Mouse (Mus musculus): ENCODE results near the gene Hsd17b14. TPM values are rescaled to one million over a fixed set of nuclear protein-coding genes. Genes with fewer than 3 reads are reported as not detected.
A peak's percentile ranks its signal among the peaks of the same experiment; 100 is the strongest.

Hsd17b14 gene
- total RNA-seq, 2 experiments from 2014 or later: not detected

- ATAC-seq (replicated peaks; ENCODE audit: low FRiP score, low TSS enrichment, poor library complexity, severe bottlenecking): peak; percentile 39; the same call in 1 of the 2 replicates
Observed at GRCm38 (mm10) chr7:45593118-45593815, 38.6 kb downstream of the Hsd17b14 start.

GRCm38 (mm10) chr7:45595176-45595575, 40.5 kb downstream of the Hsd17b14 start:
- ATAC-seq (replicated peaks; ENCODE audit: low FRiP score, low TSS enrichment, poor library complexity, severe bottlenecking): no peak

GRCm38 (mm10) chr7:45596107-45596506, 41.4 kb downstream of the Hsd17b14 start:
- ATAC-seq (replicated peaks; ENCODE audit: low FRiP score, low TSS enrichment, poor library complexity, severe bottlenecking): peak; percentile 52; the same call in 1 of the 2 replicates

DNA sequence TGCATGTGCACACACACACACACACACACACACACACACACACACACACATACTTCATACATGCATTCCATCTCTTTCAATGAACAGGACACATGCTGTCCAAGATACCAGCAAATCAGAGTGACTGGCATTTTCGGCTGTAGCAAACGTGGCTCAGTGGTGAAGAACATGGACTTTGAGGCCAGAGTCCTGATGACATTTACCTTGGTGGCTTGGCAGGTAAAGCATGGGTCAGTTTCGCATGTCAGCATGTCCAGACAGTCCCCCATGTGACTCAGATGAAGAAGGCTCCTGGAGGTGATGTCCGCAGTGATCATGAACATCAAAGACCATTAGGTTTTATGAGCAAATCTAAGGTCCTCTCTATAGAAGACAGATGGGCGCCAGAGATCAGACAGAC, 42.3 kb downstream of the Hsd17b14 start:
- ATAC-seq (replicated peaks; ENCODE audit: low FRiP score, low TSS enrichment, poor library complexity, severe bottlenecking): no peak

DNA sequence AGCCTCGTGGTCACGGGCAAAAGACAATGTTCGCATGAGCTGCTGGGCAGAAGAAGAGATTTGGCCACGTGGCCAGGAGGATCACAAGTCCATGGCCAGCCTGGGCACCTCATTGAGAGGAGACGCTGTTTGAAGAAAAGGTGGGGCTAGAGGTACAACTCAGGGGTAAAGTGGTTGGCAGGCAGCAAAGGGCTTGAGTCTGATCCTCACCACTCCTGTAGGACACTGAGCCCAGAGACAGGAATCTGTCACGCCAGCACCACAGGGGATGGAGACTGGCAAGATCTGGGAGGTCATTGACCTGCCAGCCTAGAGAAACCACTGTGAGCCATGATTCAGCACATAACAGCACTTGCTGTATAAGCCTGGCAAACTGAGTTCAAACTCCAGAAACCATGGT, 42.8 kb downstream of the Hsd17b14 start:
- no peak for ATAC-seq (replicated peaks; ENCODE audit: low FRiP score, low TSS enrichment, poor library complexity, severe bottlenecking)

- ATAC-seq (replicated peaks; ENCODE audit: low FRiP score, low TSS enrichment, poor library complexity, severe bottlenecking): no peak
Observed at GRCm38 (mm10) chr7:45598960-45599879, 44.5 kb downstream of the Hsd17b14 start.

- no peak for ATAC-seq (replicated peaks; ENCODE audit: low FRiP score, low TSS enrichment, poor library complexity, severe bottlenecking)
Observed at GRCm38 (mm10) chr7:45605704-45606289, 51.1 kb downstream of the Hsd17b14 start.

DNA sequence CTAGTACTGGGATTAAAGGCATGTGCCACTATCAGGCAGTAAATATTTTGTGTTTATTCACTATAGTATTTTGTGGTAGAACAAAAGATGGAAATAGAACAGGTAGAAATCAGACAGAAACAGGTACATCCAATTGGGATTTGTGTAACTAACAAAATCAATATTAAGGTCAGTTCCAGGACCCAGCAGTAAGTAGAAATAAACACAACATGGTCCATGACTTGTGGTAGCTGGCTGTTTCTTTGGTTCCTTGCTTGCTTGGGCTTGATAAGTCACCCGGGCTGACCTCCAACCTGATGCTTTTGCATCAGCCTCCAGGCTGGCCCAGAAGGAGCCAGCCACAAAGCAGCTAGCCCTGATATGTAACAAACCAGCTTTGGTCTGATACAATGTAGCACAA, 54.8 kb downstream of the Hsd17b14 start:
- ATAC-seq (replicated peaks; ENCODE audit: low FRiP score, low TSS enrichment, poor library complexity, severe bottlenecking): no peak

DNA sequence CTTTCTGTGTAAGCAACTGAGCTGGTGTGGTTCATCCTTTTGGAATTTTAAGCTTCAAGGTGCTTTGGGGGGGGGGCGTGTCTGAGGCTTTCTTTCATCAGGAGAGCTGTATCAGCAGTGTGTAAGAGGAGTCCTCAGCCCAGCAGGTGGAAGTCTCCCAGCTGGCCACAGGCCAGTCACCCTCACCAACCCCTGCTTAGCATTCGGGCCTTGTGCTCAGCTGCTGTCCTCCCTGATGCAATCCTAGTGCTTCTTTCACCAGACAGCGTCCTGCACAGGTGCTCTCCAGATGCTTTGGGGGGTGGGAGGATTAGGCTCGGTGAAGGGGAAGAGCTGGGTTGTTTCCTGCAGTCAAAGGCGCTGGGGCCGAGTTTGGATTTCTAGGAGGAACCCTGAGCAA, 61.6 kb downstream of the Hsd17b14 start:
- no peak for ATAC-seq (replicated peaks; ENCODE audit: low FRiP score, low TSS enrichment, poor library complexity, severe bottlenecking)

GRCm38 (mm10) chr7:45617042-45617695, 62.5 kb downstream of the Hsd17b14 start, which contains the start of gene Fut1:
Gene Fut1 (plus strand): TSS chr7:45617289.
- no peak for ATAC-seq (replicated peaks; ENCODE audit: low FRiP score, low TSS enrichment, poor library complexity, severe bottlenecking)

Other genes with a start within 250 kb of the Hsd17b14 start
Only the 30 nearest of the 35 such genes appear.
- 2.4 and 2.6 TPM in 2 replicates for gene Lin7b, start 184.3 kb upstream of the Hsd17b14 start, total RNA-seq (2014; fragmentation: Nextera tagmentation)
- not detected in 2 replicates for gene Lin7b, start 184.3 kb upstream of the Hsd17b14 start, total RNA-seq (2017)
- 350 and 415 TPM in 2 replicates for gene Snrnp70, start 159.2 kb upstream of the Hsd17b14 start, total RNA-seq (2014; fragmentation: Nextera tagmentation)
- gene Snrnp70, start 159.2 kb upstream of the Hsd17b14 start, total RNA-seq (2017): 478 and 585 TPM in 2 replicates
- gene Kcna7, start 149.2 kb upstream of the Hsd17b14 start, total RNA-seq (2014; fragmentation: Nextera tagmentation): not detected in 2 replicates
- not detected in 2 replicates for gene Kcna7, start 149.2 kb upstream of the Hsd17b14 start, total RNA-seq (2017)
- gene Ntf5, start 141.2 kb upstream of the Hsd17b14 start, total RNA-seq (2014; fragmentation: Nextera tagmentation): not detected in 2 replicates
- not detected in 2 replicates for gene Ntf5, start 141.2 kb upstream of the Hsd17b14 start, total RNA-seq (2017)
- not detected in 2 replicates for gene Lhb, start 134.1 kb upstream of the Hsd17b14 start, total RNA-seq (2014; fragmentation: Nextera tagmentation)
- not detected in 2 replicates for gene Lhb, start 134.1 kb upstream of the Hsd17b14 start, total RNA-seq (2017)
- 5.9 and 6.2 TPM in 2 replicates for gene Gys1, start 120.0 kb upstream of the Hsd17b14 start, total RNA-seq (2014; fragmentation: Nextera tagmentation)
- gene Gys1, start 120.0 kb upstream of the Hsd17b14 start, total RNA-seq (2017): 3.4 and 4.6 TPM in 2 replicates
- 171 and 179 TPM in 2 replicates for gene Ruvbl2, start 116.8 kb upstream of the Hsd17b14 start, total RNA-seq (2014; fragmentation: Nextera tagmentation)
- gene Ruvbl2, start 116.8 kb upstream of the Hsd17b14 start, total RNA-seq (2017): 185 and 236 TPM in 2 replicates
- 1,148 and 1,512 TPM in 2 replicates for gene Ftl1, start 95.0 kb upstream of the Hsd17b14 start, total RNA-seq (2014; fragmentation: Nextera tagmentation)
- gene Ftl1, start 95.0 kb upstream of the Hsd17b14 start, total RNA-seq (2017): 490 and 578 TPM in 2 replicates
- gene Bax, start 88.0 kb upstream of the Hsd17b14 start, total RNA-seq (2014; fragmentation: Nextera tagmentation): 60.7 and 75.9 TPM in 2 replicates
- 38.8 and 40.8 TPM in 2 replicates for gene Bax, start 88.0 kb upstream of the Hsd17b14 start, total RNA-seq (2017)
- 0.42 TPM in 1 of 2 replicates, not detected in the other for gene Tulp2, start 73.0 kb upstream of the Hsd17b14 start, total RNA-seq (2014; fragmentation: Nextera tagmentation)
- 0.19 TPM in 1 of 2 replicates, not detected in the other for gene Tulp2, start 73.0 kb upstream of the Hsd17b14 start, total RNA-seq (2017)
- gene Gm45808, start 68.1 kb upstream of the Hsd17b14 start, total RNA-seq (2014; fragmentation: Nextera tagmentation): not detected in 2 replicates
- not detected in 2 replicates for gene Gm45808, start 68.1 kb upstream of the Hsd17b14 start, total RNA-seq (2017)
- 1.9 and 2.5 TPM in 2 replicates for gene Dhdh, start 66.1 kb upstream of the Hsd17b14 start, total RNA-seq (2014; fragmentation: Nextera tagmentation)
- gene Dhdh, start 66.1 kb upstream of the Hsd17b14 start, total RNA-seq (2017): 1.8 and 3.5 TPM in 2 replicates
- 100 and 140 TPM in 2 replicates for gene Nucb1, start 44.5 kb upstream of the Hsd17b14 start, total RNA-seq (2014; fragmentation: Nextera tagmentation)
- 285 and 323 TPM in 2 replicates for gene Nucb1, start 44.5 kb upstream of the Hsd17b14 start, total RNA-seq (2017)
- gene Ppp1r15a, start 28.6 kb upstream of the Hsd17b14 start, total RNA-seq (2014; fragmentation: Nextera tagmentation): 35.5 and 79.3 TPM in 2 replicates
- 161 and 186 TPM in 2 replicates for gene Ppp1r15a, start 28.6 kb upstream of the Hsd17b14 start, total RNA-seq (2017)
- gene Plekha4, start 28.6 kb upstream of the Hsd17b14 start, total RNA-seq (2014; fragmentation: Nextera tagmentation): 0.27 TPM in 1 of 2 replicates, not detected in the other
- gene Plekha4, start 28.6 kb upstream of the Hsd17b14 start, total RNA-seq (2017): not detected in 2 replicates
- 81.0 and 92.5 TPM in 2 replicates for gene Bcat2, start 15.3 kb downstream of the Hsd17b14 start, total RNA-seq (2014; fragmentation: Nextera tagmentation)
- gene Bcat2, start 15.3 kb downstream of the Hsd17b14 start, total RNA-seq (2017): 23.3 and 50.0 TPM in 2 replicates
- gene Fgf21, start 60.6 kb downstream of the Hsd17b14 start, total RNA-seq (2014; fragmentation: Nextera tagmentation): not detected in 2 replicates
- not detected in 2 replicates for gene Fgf21, start 60.6 kb downstream of the Hsd17b14 start, total RNA-seq (2017)
- not detected in 2 replicates for gene Fut1, start 62.4 kb downstream of the Hsd17b14 start, total RNA-seq (2014; fragmentation: Nextera tagmentation)
- gene Fut1, start 62.4 kb downstream of the Hsd17b14 start, total RNA-seq (2017): not detected in 2 replicates
- not detected in 2 replicates for gene Izumo1, start 66.9 kb downstream of the Hsd17b14 start, total RNA-seq (2014; fragmentation: Nextera tagmentation)
- not detected in 2 replicates for gene Izumo1, start 66.9 kb downstream of the Hsd17b14 start, total RNA-seq (2017)
- gene Rasip1, start 72.6 kb downstream of the Hsd17b14 start, total RNA-seq (2014; fragmentation: Nextera tagmentation): not detected in 2 replicates
- gene Rasip1, start 72.6 kb downstream of the Hsd17b14 start, total RNA-seq (2017): not detected in 2 replicates
- gene Mamstr, start 85.1 kb downstream of the Hsd17b14 start, total RNA-seq (2014; fragmentation: Nextera tagmentation): not detected in 2 replicates
- gene Mamstr, start 85.1 kb downstream of the Hsd17b14 start, total RNA-seq (2017): not detected in 2 replicates
- not detected in 2 replicates for gene Fut2, start 111.5 kb downstream of the Hsd17b14 start, total RNA-seq (2014; fragmentation: Nextera tagmentation)
- not detected in 2 replicates for gene Fut2, start 111.5 kb downstream of the Hsd17b14 start, total RNA-seq (2017)
- not detected in 2 replicates for gene Ntn5, start 129.1 kb downstream of the Hsd17b14 start, total RNA-seq (2014; fragmentation: Nextera tagmentation)
- gene Ntn5, start 129.1 kb downstream of the Hsd17b14 start, total RNA-seq (2017): not detected in 2 replicates
- gene Sec1, start 139.5 kb downstream of the Hsd17b14 start, total RNA-seq (2014; fragmentation: Nextera tagmentation): not detected in 2 replicates
- gene Sec1, start 139.5 kb downstream of the Hsd17b14 start, total RNA-seq (2017): not detected in 2 replicates
- not detected in 2 replicates for gene Car11, start 144.9 kb downstream of the Hsd17b14 start, total RNA-seq (2014; fragmentation: Nextera tagmentation)
- not detected in 2 replicates for gene Car11, start 144.9 kb downstream of the Hsd17b14 start, total RNA-seq (2017)
- gene Dbp, start 150.2 kb downstream of the Hsd17b14 start, total RNA-seq (2014; fragmentation: Nextera tagmentation): 7.1 and 9.1 TPM in 2 replicates
- 5.6 and 6.2 TPM in 2 replicates for gene Dbp, start 150.2 kb downstream of the Hsd17b14 start, total RNA-seq (2017)
- gene Rpl18, start 160.6 kb downstream of the Hsd17b14 start, total RNA-seq (2014; fragmentation: Nextera tagmentation): 2,679 and 3,223 TPM in 2 replicates
- gene Rpl18, start 160.6 kb downstream of the Hsd17b14 start, total RNA-seq (2017): 1,594 and 2,062 TPM in 2 replicates
- gene Sphk2, start 163.1 kb downstream of the Hsd17b14 start, total RNA-seq (2014; fragmentation: Nextera tagmentation): 16.3 and 19.8 TPM in 2 replicates
- gene Sphk2, start 163.1 kb downstream of the Hsd17b14 start, total RNA-seq (2017): 7.5 and 7.8 TPM in 2 replicates
- 1.1 and 2.1 TPM in 2 replicates for gene Fam83e, start 166.3 kb downstream of the Hsd17b14 start, total RNA-seq (2014; fragmentation: Nextera tagmentation)
- 0.61 and 2.9 TPM in 2 replicates for gene Fam83e, start 166.3 kb downstream of the Hsd17b14 start, total RNA-seq (2017)
- not detected in 2 replicates for gene Spaca4, start 170.9 kb downstream of the Hsd17b14 start, total RNA-seq (2014; fragmentation: Nextera tagmentation)
- not detected in 2 replicates for gene Spaca4, start 170.9 kb downstream of the Hsd17b14 start, total RNA-seq (2017)